Mouse (Mus musculus) liver, postnatal 0 days (tissue): Measurements from ENCODE around the gene Igsf9. TPM values are rescaled to one million over a fixed set of nuclear protein-coding genes. Genes with fewer than 3 reads are reported as not detected.

ENCODE experiments used
- ATAC-seq: fragments of 200-750 bp; cut with Nextera tagmentation; 2 replicates; pipeline ENCODE4 v1.8.0; 2017; ENCODE audit warnings: mild to moderate bottlenecking, moderate library complexity
- DNase-seq: peaks from one replicate; pipeline ENCODE4 v3.0.0-alpha.2; 2016
- H3K27ac ChIP-seq: fragments of 300-500 bp; sonication (generic); 2 replicates; pipeline ENCODE4 v1.5.1; 2014; ENCODE audit warnings: antibody characterized with exemption, moderate library complexity, mild to moderate bottlenecking, low read depth
- H3K27me3 ChIP-seq: fragments of 300-500 bp; sonication (generic); 2 replicates; pipeline ENCODE4 v1.6.1; 2014; ENCODE audit warnings: low read length, control low read depth, mixed read lengths; ENCODE audit not compliant: insufficient read depth
- H3K36me3 ChIP-seq: fragments of 300-500 bp; sonication (generic); replicated peaks from 2 replicates; pipeline ENCODE4 v1.6.1; 2014; ENCODE audit warnings: mild to moderate bottlenecking, control low read depth, low read length, moderate library complexity, mixed read lengths; ENCODE audit not compliant: insufficient read depth
- H3K4me1 ChIP-seq: fragments of 300-500 bp; sonication (generic); 2 replicates; pipeline ENCODE4 v1.6.1; 2014; ENCODE audit warnings: antibody characterized with exemption, mild to moderate bottlenecking, control low read depth; ENCODE audit not compliant: insufficient read depth
- H3K4me2 ChIP-seq: fragments of 300-500 bp; sonication (generic); 2 replicates; pipeline ENCODE4 v1.6.1; 2014; ENCODE audit warnings: low read depth, mild to moderate bottlenecking, low read length, moderate library complexity, mixed read lengths
- H3K4me3 ChIP-seq: fragments of 300-500 bp; sonication (generic); 2 replicates; pipeline ENCODE4 v1.5.1; 2014; ENCODE audit warnings: low read depth, low read length
- H3K9ac ChIP-seq: fragments of 300-500 bp; sonication (generic); replicated peaks from 2 replicates; pipeline ENCODE4 v1.6.1; 2014; ENCODE audit warnings: mild to moderate bottlenecking, moderate library complexity
- H3K9me3 ChIP-seq: fragments of 300-500 bp; sonication (generic); 2 replicates; pipeline ENCODE4 v1.6.1; 2016; ENCODE audit warnings: mild to moderate bottlenecking, control low read depth, low read length, mixed read lengths
- CTCF ChIP-seq: sonication (generic); IDR thresholded peaks from 2 replicates; pipeline ENCODE4 v1.5.1; 2016; ENCODE audit warnings: antibody characterized with exemption, low read depth
- EP300 ChIP-seq: IDR thresholded peaks from 2 replicates; pipeline ENCODE4 v1.6.1; 2016; ENCODE audit warnings: antibody characterized with exemption, low read depth, mild to moderate bottlenecking
- WGBS: fragments of 180-500 bp; shearing (Covaris S2); extraction: QIAGEN DNeasy Blood & Tissue Kit; methylation state at CpG from one replicate; pipeline ENCODE4 v1.1.7; 2014; ENCODE audit not compliant: insufficient replicate concordance; 5-methylcytosine and 5-hydroxymethylcytosine counted together
- polyA plus RNA-seq: library from polyadenylated mRNA; unstranded; fragments of >200 nt; fragmentation: Nextera tagmentation; extraction: Ambion mirVana; gene quantifications from 2 replicates; pipeline ENCODE4 v1.2.1, GENCODE M21; 2015

The Igsf9 gene
- polyA plus RNA-seq, 1 experiment from 2014 or later = 0.73 TPM

GRCm38 (mm10) chr1:172523699-172524101, 42.1 kb downstream of the Igsf9 start:
- DNase-seq = no peak
- no peak for TF ChIP-seq CTCF
- TF ChIP-seq EP300 = no peak
- Histone ChIP-seq H3K9ac (no peak overlapping the region), H3K4me3 (no peak overlapping the region), H3K4me2 (no peak overlapping the region), H3K27me3 (no peaks in the 10 kb centered on the region), H3K36me3 (no peaks in the 10 kb centered on the region), H3K4me1 (peaks cover 23% of the 10 kb centered on the region), H3K9me3 (no peaks in the 10 kb centered on the region), H3K27ac (no peak overlapping the region)
- no peak for ATAC-seq
- 56% methylated on average over 12 of the region's 12 CpGs for WGBS

- 0 out of 2 replicates have a peak overlapping the region, but pooled peaks have one; percentile 6 for H3K4me3 ChIP-seq
- 18% methylated on average over 15 of the region's 15 CpGs for WGBS
- no peak for DNase-seq
- H3K9ac ChIP-seq = no peak overlapping the region
- H3K27ac ChIP-seq = peak overlapping the region; percentile 57
- H3K27me3 ChIP-seq = peaks cover 5% of the 10 kb centered on the region; the same call in 1 of the 2 replicates
- peaks cover 23% of the 10 kb centered on the region for H3K4me1 ChIP-seq
- H3K4me2 ChIP-seq = peak overlapping the region; percentile 60
- peak; percentile 39 for ATAC-seq
- peak; percentile 37; the same call in 1 of the 2 replicates for TF ChIP-seq CTCF
- TF ChIP-seq EP300 = peak; percentile 41; the same call in 1 of the 2 replicates
- no peaks in the 10 kb centered on the region for H3K9me3 ChIP-seq
- no peaks in the 10 kb centered on the region for H3K36me3 ChIP-seq
Measured at GRCm38 (mm10) chr1:172525027-172525764, 43.6 kb downstream of the Igsf9 start.

GRCm38 (mm10) chr1:172525971-172526370, 44.4 kb downstream of the Igsf9 start:
- H3K9ac ChIP-seq = no peak overlapping the region
- peaks cover 5% of the 10 kb centered on the region; the same call in 1 of the 2 replicates for H3K27me3 ChIP-seq
- TF ChIP-seq CTCF (no peak), EP300 (no peak)
- DNase-seq (no peak), ATAC-seq (no peak; the same call in 1 of the 2 replicates)
- H3K4me3 ChIP-seq = peak overlapping the region; percentile 13; the same call in 1 of the 2 replicates
- peaks cover 20% of the 10 kb centered on the region for H3K4me1 ChIP-seq
- peak overlapping the region; percentile 60 for H3K4me2 ChIP-seq
- 22% methylated on average over 7 of the region's 7 CpGs for WGBS
- peak overlapping the region; percentile 64; the same call in 1 of the 2 replicates for H3K27ac ChIP-seq
- no peaks in the 10 kb centered on the region for H3K36me3 ChIP-seq
- no peaks in the 10 kb centered on the region for H3K9me3 ChIP-seq

GRCm38 (mm10) chr1:172526380-172527081, 44.9 kb downstream of the Igsf9 start:
- TF ChIP-seq EP300 (0 out of 2 replicates have a peak, but pooled peaks have one; percentile 38), CTCF (no peak)
- peak; percentile 60 for DNase-seq

GRCm38 (mm10) chr1:172527431-172527830, 45.8 kb downstream of the Igsf9 start:
- no peak overlapping the region for H3K4me2 ChIP-seq
- ATAC-seq (no peak), DNase-seq (no peak)
- H3K27ac ChIP-seq = no peak overlapping the region
- H3K36me3 ChIP-seq = no peaks in the 10 kb centered on the region
- peaks cover 16% of the 10 kb centered on the region for H3K4me1 ChIP-seq
- no peaks in the 10 kb centered on the region for H3K9me3 ChIP-seq
- TF ChIP-seq EP300 (no peak), CTCF (no peak)
- no peak overlapping the region for H3K9ac ChIP-seq
- 87% methylated on average over 10 of the region's 10 CpGs for WGBS
- peaks cover 13% of the 10 kb centered on the region for H3K27me3 ChIP-seq
- no peak overlapping the region for H3K4me3 ChIP-seq

More at GRCm38 (mm10) chr1:172526380-172527081, 44.9 kb downstream of the Igsf9 start:
- no peaks in the 10 kb centered on the region for H3K9me3 ChIP-seq
- WGBS = 12% methylated on average over 23 of the region's 23 CpGs
- H3K4me2 ChIP-seq = peak overlapping the region; percentile 60
- H3K9ac ChIP-seq = no peak overlapping the region
- no peaks in the 10 kb centered on the region for H3K36me3 ChIP-seq
- H3K27me3 ChIP-seq = peaks cover 7% of the 10 kb centered on the region
- peak; percentile 48 for ATAC-seq
- peaks cover 16% of the 10 kb centered on the region for H3K4me1 ChIP-seq
- peak overlapping the region; percentile 29 for H3K4me3 ChIP-seq
- peak overlapping the region; percentile 64; the same call in 1 of the 2 replicates for H3K27ac ChIP-seq

GRCm38 (mm10) chr1:172528701-172529100, 47.1 kb downstream of the Igsf9 start:
- Histone ChIP-seq H3K9ac (no peak overlapping the region), H3K9me3 (no peaks in the 10 kb centered on the region), H3K4me2 (no peak overlapping the region), H3K27me3 (peaks cover 14% of the 10 kb centered on the region), H3K4me1 (peaks cover 16% of the 10 kb centered on the region), H3K4me3 (no peak overlapping the region), H3K36me3 (no peaks in the 10 kb centered on the region), H3K27ac (no peak overlapping the region)
- peak; percentile 99 for TF ChIP-seq CTCF
- TF ChIP-seq EP300 = no peak
- DNase-seq (peak; percentile 90), ATAC-seq (peak; percentile 74)
- WGBS = 4% methylated on average over 7 of the region's 7 CpGs
